Mouse (Mus musculus): ENCODE measurements around the gene Olfr893. TPM values are rescaled to one million over a fixed set of nuclear protein-coding genes. Genes with fewer than 3 reads are reported as not detected.
"Not testable (repeated sequence)": the region's sequence is repeated elsewhere in the genome, so short reads cannot be mapped to it uniquely, and the experiment has no call there.

Gene Olfr893
- total RNA-seq (2021) = not detected
- long read RNA-seq, experiment 1 = 0 reads
- long read RNA-seq, experiment 2 = 0 reads

DNA sequence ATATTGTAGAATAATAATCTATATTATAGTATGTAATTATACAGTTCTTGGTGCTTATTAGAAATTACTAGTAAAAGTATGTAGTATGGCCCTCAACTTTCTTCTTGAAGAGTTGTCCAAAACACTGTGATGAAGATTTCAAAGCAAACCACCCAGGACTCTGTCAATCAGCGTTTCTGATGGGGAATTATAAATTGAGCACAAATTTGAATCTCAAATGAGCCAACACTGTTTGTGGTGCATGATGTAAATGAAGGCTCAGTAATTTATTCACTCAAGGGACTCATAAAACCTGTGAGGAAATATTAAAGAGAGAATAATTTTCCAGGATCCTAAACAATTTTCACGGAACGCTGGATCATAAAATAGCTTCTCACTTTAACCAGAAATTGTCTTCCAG, at the start of gene Olfr893:
Gene Olfr893, plus strand, starts transcription at position 301 of the 400 bp plus-strand sequence.
- TF ChIP-seq CTCF (conservative IDR thresholded peaks at IDR 0.05) = no peak
- no peak within 1 kb of the TSS for H3K4me3 ChIP-seq
- DNase-seq (ENCODE audit: low spot score in 2 of 2) = no peak
- no peak within 1 kb of the TSS for H3K27ac ChIP-seq

DNA sequence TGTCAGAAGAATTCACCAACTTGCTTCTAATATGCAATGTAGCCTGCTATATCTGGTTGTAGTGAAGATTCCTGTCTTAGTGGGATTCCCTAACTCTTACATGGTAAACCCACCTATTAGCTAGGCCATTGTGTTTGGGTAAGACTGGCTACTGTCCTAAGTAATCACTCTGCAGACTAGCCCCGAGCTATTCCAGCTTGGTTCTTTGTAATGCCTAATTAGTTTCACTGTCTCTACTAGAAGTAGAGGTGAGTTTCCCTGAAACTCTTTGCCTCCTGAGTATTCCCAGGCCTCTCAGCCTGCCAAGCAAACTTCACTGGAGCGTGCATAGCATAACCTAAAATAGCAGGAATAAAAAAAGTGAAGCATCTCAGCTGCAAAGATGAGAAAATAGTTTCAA, 39.8 kb upstream of the Olfr893 start:
- not testable (repeated sequence) for DNase-seq (ENCODE audit: low spot score in 2 of 2); H3K4me3 ChIP-seq; H3K27ac ChIP-seq

DNA sequence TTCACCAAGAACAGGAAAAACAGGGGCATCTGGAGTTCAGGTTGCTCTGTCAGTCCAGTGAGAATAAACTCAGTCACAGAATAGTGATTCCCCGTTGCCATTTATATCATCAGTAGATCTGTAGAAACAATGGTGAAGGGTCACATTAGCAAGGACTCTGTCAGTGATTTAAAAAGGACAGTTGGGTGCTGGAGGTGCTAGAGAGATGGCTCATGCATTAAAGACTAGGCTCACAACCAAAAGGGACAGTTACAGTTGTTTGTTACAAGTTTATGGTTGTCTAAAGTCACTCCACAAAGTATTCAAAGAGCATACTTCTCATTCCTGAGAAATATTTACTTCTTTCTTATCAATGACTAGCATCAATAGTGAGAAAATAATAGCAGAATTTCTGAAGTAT, 27.4 kb upstream of the Olfr893 start, which contains the start of gene Olfr891:
Gene Olfr891, minus strand, starts transcription at position 101 of the 400 bp plus-strand sequence.
- no peak within 1 kb of the TSS for H3K27ac ChIP-seq
- H3K4me3 ChIP-seq = no peak within 1 kb of the TSS
- TF ChIP-seq CTCF (conservative IDR thresholded peaks at IDR 0.05) = no peak
- no peak for DNase-seq (ENCODE audit: low spot score in 2 of 2)

DNA sequence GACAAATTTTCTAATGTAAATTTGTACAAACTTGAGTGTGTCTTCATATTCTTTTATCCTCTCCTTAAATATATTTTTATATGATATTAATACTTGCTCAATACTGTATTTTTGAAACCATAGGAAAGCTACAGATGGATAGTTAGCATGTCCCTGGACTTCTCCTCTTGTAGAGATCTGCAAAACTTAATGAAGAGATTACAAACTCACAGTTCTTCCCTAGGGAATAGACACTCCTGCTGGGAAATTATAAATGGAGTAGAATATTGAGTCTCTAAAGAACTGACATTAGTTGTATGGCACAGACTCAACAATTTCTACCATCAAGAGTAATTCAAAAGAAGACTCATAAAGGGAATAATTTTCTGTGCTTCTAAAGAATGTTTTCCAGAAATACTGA, 9.6 kb downstream of the Olfr893 start, which contains the start of gene Olfr894:
Gene Olfr894, plus strand, starts transcription at position 301 of the 400 bp plus-strand sequence.
- Histone ChIP-seq H3K4me3 (no peak within 1 kb of the TSS), H3K27ac (no peak within 1 kb of the TSS)
- no peak for DNase-seq (ENCODE audit: low spot score in 2 of 2)
- no peak for TF ChIP-seq CTCF (conservative IDR thresholded peaks at IDR 0.05)

DNA sequence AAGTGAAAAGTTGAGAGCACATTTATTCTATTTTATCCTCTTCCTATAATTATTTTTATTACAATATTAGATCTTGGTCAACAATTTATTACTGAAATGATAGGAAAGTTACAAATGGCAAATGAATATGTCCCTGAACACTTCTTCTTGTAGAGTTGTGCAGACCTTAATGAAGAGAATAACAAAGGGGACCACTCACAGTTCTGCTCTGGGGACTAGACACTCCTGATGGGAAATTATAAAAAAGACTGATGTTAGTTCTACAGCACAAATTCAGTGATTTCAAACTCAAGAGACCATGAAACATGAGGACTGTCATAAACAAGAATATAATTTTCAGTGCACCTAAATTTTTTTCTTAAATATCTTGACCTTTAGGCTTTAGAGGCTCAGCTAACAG, 44.3 kb downstream of the Olfr893 start, which contains the start of gene Olfr143:
Gene Olfr143, plus strand, starts transcription at position 301 of the 400 bp plus-strand sequence.
- DNase-seq (ENCODE audit: low spot score in 2 of 2) = no peak
- Histone ChIP-seq H3K27ac (no peak within 1 kb of the TSS), H3K4me3 (no peak within 1 kb of the TSS)
- no peak for TF ChIP-seq CTCF (conservative IDR thresholded peaks at IDR 0.05)

Other genes starting within 250 kb of the Olfr893 start
- not detected for gene Olfr881, start 216.5 kb upstream of the Olfr893 start, total RNA-seq (2021)
- gene Olfr883, start 182.6 kb upstream of the Olfr893 start, total RNA-seq (2021) = not detected
- gene Olfr884, start 161.8 kb upstream of the Olfr893 start, total RNA-seq (2021) = not detected
- gene Olfr885, start 147.0 kb upstream of the Olfr893 start, total RNA-seq (2021) = not detected
- not detected for gene Olfr887, start 124.3 kb upstream of the Olfr893 start, total RNA-seq (2021)
- gene Olfr888, start 100.2 kb upstream of the Olfr893 start, total RNA-seq (2021) = not detected
- not detected for gene Olfr889, start 93.2 kb upstream of the Olfr893 start, total RNA-seq (2021)
- not detected for gene Olfr890, start 65.8 kb upstream of the Olfr893 start, total RNA-seq (2021)
- gene Olfr891, start 27.5 kb upstream of the Olfr893 start, total RNA-seq (2021) = not detected
- not detected for gene Olfr894, start 9.7 kb downstream of the Olfr893 start, total RNA-seq (2021)
- not detected for gene Olfr143, start 44.4 kb downstream of the Olfr893 start, total RNA-seq (2021)
- not detected for gene Olfr895, start 59.5 kb downstream of the Olfr893 start, total RNA-seq (2021)
- not detected for gene Olfr896-ps1, start 82.7 kb downstream of the Olfr893 start, total RNA-seq (2021)
- gene Olfr25, start 120.7 kb downstream of the Olfr893 start, total RNA-seq (2021) = not detected
- not detected for gene Olfr898, start 140.0 kb downstream of the Olfr893 start, total RNA-seq (2021)
- not detected for gene Olfr250, start 158.5 kb downstream of the Olfr893 start, total RNA-seq (2021)
- gene Olfr251, start 168.7 kb downstream of the Olfr893 start, total RNA-seq (2021) = not detected
- gene Olfr147, start 193.3 kb downstream of the Olfr893 start, total RNA-seq (2021) = not detected
- not detected for gene Olfr901, start 221.1 kb downstream of the Olfr893 start, total RNA-seq (2021)
- not detected for gene Olfr902, start 239.3 kb downstream of the Olfr893 start, total RNA-seq (2021)